Mouse (Mus musculus) liver, embryonic 14.5 days (tissue): ENCODE measurements at regions not wholly inside any gene's neighbourhood (a gene's known extent, or its start where the extent isn't known, plus 50 kb on each side); places are given as distances from the start of the nearest gene placed in this dataset.

Source experiments
- CTCF ChIP-seq: IDR thresholded peaks from 2 replicates; pipeline ENCODE4 v1.5.1; 2016; ENCODE audit warnings: antibody characterized with exemption, low read depth, control low read depth
- EP300 ChIP-seq: IDR thresholded peaks from 2 replicates; pipeline ENCODE4 v1.6.1; 2016; ENCODE audit warnings: antibody characterized with exemption, low read depth

- no peak for TF ChIP-seq CTCF
- no peak for TF ChIP-seq EP300
Observed at GRCm38 (mm10) chr19:26088318-26088717, 416.1 kb downstream of the Dmrt2 start.
